Mouse (Mus musculus) retina, adult 2 months (tissue): ENCODE data around the gene Gm7980.
"Not testable (repeated sequence)": the region's sequence is repeated elsewhere in the genome, so short reads cannot be mapped to it uniquely, and the experiment has no call there.

Experiments
- DNase-seq: peaks from one replicate; pipeline ENCODE4 v3.0.0-alpha.2; 2012; ENCODE audit warnings: low read depth, low spot score

Gene Gm7980

GRCm38 (mm10) chr14:41907190-41907589 lies at the start of gene Gm7980:
Gm7980 (minus strand) TSS chr14:41907290.
- DNase-seq: not testable (repeated sequence)

GRCm38 (mm10) chr14:41943695-41944094 lies 36.6 kb upstream of the Gm7980 start, which contains the start of gene 1700024B05Rik:
1700024B05Rik (plus strand) TSS chr14:41943995.
- DNase-seq: not testable (repeated sequence)

- DNase-seq: not testable (repeated sequence)
Measured at GRCm38 (mm10) chr14:41924649-41925048, 17.6 kb upstream of the Gm7980 start, which contains the start of gene 1700049E17Rik1. 1700049E17Rik1 (plus strand) TSS chr14:41924949.
